Mouse (Mus musculus) right cerebral cortex, adult 18-20 months (tissue): ENCODE measurements at regions not wholly inside any gene's neighbourhood (a gene's known extent, or its start where the extent isn't known, plus 50 kb on each side); places are given as distances from the start of the nearest gene placed in this dataset.

Experiments used
- DNase-seq: peaks from one replicate; pipeline ENCODE4 v3.0.0; 2022; ENCODE audit warnings: mixed read lengths

GRCm38 (mm10) chr3:121618561-121618960 lies 52.0 kb upstream of the 4930432M17Rik start:
- DNase-seq, result peak; percentile 13

- DNase-seq, result no peak
Measured at GRCm38 (mm10) chr3:121618161-121618560, 52.4 kb upstream of the 4930432M17Rik start.

GRCm38 (mm10) chr3:121617351-121617750 lies 53.2 kb upstream of the 4930432M17Rik start:
- DNase-seq, result no peak

GRCm38 (mm10) chr3:121616075-121616474 lies 54.5 kb upstream of the 4930432M17Rik start:
- no peak for DNase-seq

GRCm38 (mm10) chr3:121614741-121615140 lies 55.8 kb upstream of the 4930432M17Rik start:
- no peak for DNase-seq

GRCm38 (mm10) chr3:121613224-121613623 lies 57.3 kb upstream of the 4930432M17Rik start:
- DNase-seq, result no peak

GRCm38 (mm10) chr3:121609845-121610244 lies 60.7 kb upstream of the 4930432M17Rik start:
- DNase-seq, result no peak

- DNase-seq, result no peak
Measured at GRCm38 (mm10) chr3:121609090-121609489, 61.5 kb upstream of the 4930432M17Rik start.

- no peak for DNase-seq
Measured at GRCm38 (mm10) chr3:121604737-121605136, 65.8 kb upstream of the 4930432M17Rik start.

- peak; percentile 40 for DNase-seq
Measured at GRCm38 (mm10) chr3:121604081-121604480, 66.5 kb upstream of the 4930432M17Rik start.

- no peak for DNase-seq
Measured at GRCm38 (mm10) chr3:121602826-121603370, 67.7 kb upstream of the 4930432M17Rik start.

GRCm38 (mm10) chr3:121602082-121602561 lies 68.4 kb upstream of the 4930432M17Rik start:
- no peak for DNase-seq

GRCm38 (mm10) chr3:121600841-121601240 lies 68.6 kb upstream of the Slc44a3 start:
- DNase-seq, result no peak

GRCm38 (mm10) chr3:121600388-121600787 lies 68.2 kb upstream of the Slc44a3 start:
- DNase-seq, result no peak

GRCm38 (mm10) chr3:121597988-121598387 lies 65.8 kb upstream of the Slc44a3 start:
- DNase-seq, result no peak

- no peak for DNase-seq
Measured at GRCm38 (mm10) chr3:121597203-121597602, 65.0 kb upstream of the Slc44a3 start.

- no peak for DNase-seq
Measured at GRCm38 (mm10) chr3:121594580-121594979, 62.4 kb upstream of the Slc44a3 start.

- no peak for DNase-seq
Measured at GRCm38 (mm10) chr3:121593598-121594117, 61.5 kb upstream of the Slc44a3 start.

- no peak for DNase-seq
Measured at GRCm38 (mm10) chr3:121593143-121593542, 60.9 kb upstream of the Slc44a3 start.

- DNase-seq, result no peak
Measured at GRCm38 (mm10) chr3:121589494-121589885, 57.3 kb upstream of the Slc44a3 start.

- DNase-seq, result no peak
Measured at GRCm38 (mm10) chr3:121588737-121589493, 56.7 kb upstream of the Slc44a3 start.

GRCm38 (mm10) chr3:121585306-121585705 lies 53.1 kb upstream of the Slc44a3 start:
- no peak for DNase-seq

GRCm38 (mm10) chr3:121584736-121585151 lies 52.5 kb upstream of the Slc44a3 start:
- DNase-seq, result peak; percentile 30

- no peak for DNase-seq
Measured at GRCm38 (mm10) chr3:121584317-121584716, 52.1 kb upstream of the Slc44a3 start.
